Mouse (Mus musculus) CH12.LX (cell line): ENCODE data around the gene Dcst2. TPM values are rescaled to one million over a fixed set of nuclear protein-coding genes. Genes with fewer than 3 reads are reported as not detected.

Experiments used
- DNase-seq: peaks from one replicate; pipeline ENCODE4 v3.0.0-alpha.2; 2013; ENCODE audit errors: extremely low read depth
- H3K27ac ChIP-seq: 2 replicates; pipeline ENCODE4 v1.5.1; 2012; ENCODE audit warnings: low read depth, mild to moderate bottlenecking, control low read depth, moderate library complexity; ENCODE audit not compliant: insufficient read depth
- H3K27me3 ChIP-seq: replicated peaks from 2 replicates; pipeline ENCODE3; 2012; ENCODE audit warnings: inconsistent platforms
- H3K36me3 ChIP-seq, 2 experiments: replicated peaks in 1 of 2; 2 replicates each; pipeline versions ENCODE3 to v1.6.1; 2012; ENCODE audit warnings: inconsistent platforms in 1 of 2, low read length in 1 of 2, mild to moderate bottlenecking in 1 of 2, mixed read lengths in 1 of 2, moderate library complexity in 1 of 2; ENCODE audit not compliant: control insufficient read depth in 1 of 2, insufficient read depth in 1 of 2
- H3K4me1 ChIP-seq, 2 experiments: 2 replicates each; pipeline ENCODE4 v1.6.1; 2012; ENCODE audit warnings: inconsistent platforms in 1 of 2, moderate library complexity in 1 of 2; ENCODE audit not compliant: insufficient read depth in 2 of 2, control insufficient read depth in 1 of 2
- H3K4me2 ChIP-seq: 2 replicates; pipeline ENCODE4 v1.6.1; 2012; ENCODE audit warnings: low read depth, mild to moderate bottlenecking, control low read depth; ENCODE audit not compliant: poor library complexity, insufficient read depth, severe bottlenecking
- H3K4me3 ChIP-seq, 3 experiments: fragments of 150-350 bp in 1 of 3; sonication (generic) in 1 of 3; replicated peaks in 1 of 3; 2 replicates each; pipeline versions ENCODE3 to v1.5.1; 2011 to 2012; ENCODE audit warnings: low read depth in 2 of 3, low read length in 2 of 3, mild to moderate bottlenecking in 2 of 3, moderate library complexity in 2 of 3, control low read depth in 1 of 3, improper control_type of control experiment in 1 of 3, inconsistent platforms in 1 of 3, mixed read lengths in 1 of 3; ENCODE audit not compliant: poor library complexity in 1 of 3
- H3K79me2 ChIP-seq: replicated peaks from 2 replicates; pipeline ENCODE4 v1.6.1; 2012; ENCODE audit warnings: mild to moderate bottlenecking, moderate library complexity; ENCODE audit not compliant: control insufficient read depth, poor library complexity, insufficient read depth, severe bottlenecking; ENCODE audit errors: extremely low read depth
- H3K9ac ChIP-seq: 2 replicates; pipeline ENCODE4 v1.6.1; 2012; ENCODE audit warnings: low read depth, mild to moderate bottlenecking, control low read depth, moderate library complexity; ENCODE audit not compliant: insufficient read depth
- H3K9me3 ChIP-seq: replicated peaks from 2 replicates; pipeline ENCODE3; 2012; ENCODE audit warnings: low read length, inconsistent platforms, mixed read lengths
- BHLHE40 ChIP-seq: IDR thresholded peaks from 2 replicates; pipeline ENCODE4 v1.6.1; 2011; ENCODE audit warnings: mild to moderate bottlenecking, low read depth, low read length, improper control_type of control experiment
- CHD1 ChIP-seq: IDR thresholded peaks from 2 replicates; pipeline ENCODE4 v1.6.1; 2012; ENCODE audit warnings: low read depth, low read length, improper control_type of control experiment, inconsistent platforms
- CHD2 ChIP-seq: IDR thresholded peaks from 2 replicates; pipeline ENCODE4 v1.6.1; 2011; ENCODE audit warnings: low read length, improper control_type of control experiment
- E2F4 ChIP-seq: IDR thresholded peaks from 2 replicates; pipeline ENCODE4 v1.6.1; 2011; ENCODE audit warnings: low read depth, low read length, improper control_type of control experiment; ENCODE audit not compliant: insufficient replicate concordance
- EP300 ChIP-seq: IDR thresholded peaks from 2 replicates; pipeline ENCODE4 v1.6.1; 2011; ENCODE audit warnings: low read length, improper control_type of control experiment
- GABPA ChIP-seq: IDR thresholded peaks from 2 replicates; pipeline ENCODE4 v1.6.1; 2012; ENCODE audit warnings: low read depth, low read length, improper control_type of control experiment, inconsistent platforms; ENCODE audit not compliant: insufficient replicate concordance
- IRF4 ChIP-seq: IDR thresholded peaks from 2 replicates; pipeline ENCODE4 v1.6.1; 2014; ENCODE audit warnings: low read depth, mild to moderate bottlenecking, inconsistent platforms, low read length, improper control_type of control experiment
- KAT2A ChIP-seq: IDR thresholded peaks from 2 replicates; pipeline ENCODE4 v1.6.1; 2012; ENCODE audit warnings: low read length, improper control_type of control experiment, inconsistent platforms; ENCODE audit not compliant: insufficient replicate concordance
- MAZ ChIP-seq: IDR thresholded peaks from 2 replicates; pipeline ENCODE4 v1.6.1; 2012; ENCODE audit warnings: low read depth, mild to moderate bottlenecking, inconsistent platforms, low read length, improper control_type of control experiment, moderate library complexity
- MEF2A ChIP-seq: IDR thresholded peaks from 2 replicates; pipeline ENCODE4 v1.6.1; 2014; ENCODE audit warnings: low read depth, mild to moderate bottlenecking, inconsistent platforms, low read length, improper control_type of control experiment, borderline replicate concordance
- MYC ChIP-seq: IDR thresholded peaks from 2 replicates; pipeline ENCODE4 v1.6.1; 2011; ENCODE audit warnings: low read depth, mild to moderate bottlenecking, improper control_type of control experiment, low read length
- NRF1 ChIP-seq: IDR thresholded peaks from 2 replicates; pipeline ENCODE4 v1.6.1; 2014; ENCODE audit warnings: low read depth, mild to moderate bottlenecking, inconsistent platforms, low read length, improper control_type of control experiment, moderate library complexity
- PAX5 ChIP-seq: IDR thresholded peaks from 2 replicates; pipeline ENCODE4 v1.6.1; 2012; ENCODE audit warnings: low read length, inconsistent platforms, mixed read lengths
- POLR2AphosphoS2 ChIP-seq: IDR thresholded peaks from 2 replicates; pipeline ENCODE4 v1.6.1; 2011; ENCODE audit warnings: low read depth, low read length, improper control_type of control experiment
- RAD21 ChIP-seq: IDR thresholded peaks from 2 replicates; pipeline ENCODE4 v1.6.1; 2011; ENCODE audit warnings: low read depth, mild to moderate bottlenecking, low read length, improper control_type of control experiment, moderate library complexity
- SIN3A ChIP-seq: IDR thresholded peaks from 2 replicates; pipeline ENCODE4 v1.6.1; 2012; ENCODE audit warnings: low read length, improper control_type of control experiment, inconsistent platforms
- USF1 ChIP-seq: IDR thresholded peaks from 2 replicates; pipeline ENCODE4 v1.6.1; 2014; ENCODE audit warnings: low read depth, mild to moderate bottlenecking, inconsistent platforms, low read length, improper control_type of control experiment
- USF2 ChIP-seq: conservative IDR thresholded peaks from 2 replicates; pipeline ENCODE4 v1.6.1; 2011; ENCODE audit warnings: low read depth, low read length, improper control_type of control experiment
- ZKSCAN1 ChIP-seq: IDR thresholded peaks from 2 replicates; pipeline ENCODE4 v1.6.1; 2012; ENCODE audit warnings: low read depth, inconsistent platforms, low read length, improper control_type of control experiment, borderline replicate concordance
- ZMIZ1 ChIP-seq: IDR thresholded peaks from 2 replicates; pipeline ENCODE4 v1.6.1; 2012; ENCODE audit warnings: low read depth, mild to moderate bottlenecking, inconsistent platforms, low read length, improper control_type of control experiment
- dilution Hi-C: fragments of 300-500 bp; cut with MboI; formaldehyde crosslinking; loops from 2 replicates; pipeline ENCODE4 v1.14.3; 2020; ENCODE audit warnings: low sequenced_read_pairs; ENCODE audit not compliant: extremely low pct_unique_long_range_greater_than_20kb, extremely low pct_ligation_motif_present
- in situ Hi-C: fragments of 300-500 bp; cut with MboI; formaldehyde crosslinking; loops from 3 replicates; pipeline ENCODE4 v1.14.3; 2019; ENCODE audit warnings: low sequenced_read_pairs, low pct_ligation_motif_present, low pct_unique_long_range_greater_than_20kb, mixed read lengths
- polyA plus RNA-seq: library from polyadenylated mRNA; unstranded; fragments of >175 nt; gene quantifications from 2 replicates; pipeline ENCODE4 v1.2.1, GENCODE M21; 2012; ENCODE audit warnings: low read depth; ENCODE audit not compliant: insufficient read length
- total RNA-seq, 2 experiments: library from RNA; depleted of rRNA; stranded (reverse); fragments of 300-350 nt in 1 of 2; fragments of >200 nt in 1 of 2; gene quantifications; 2 replicates each; pipeline ENCODE4 v1.2.3; 2012 to 2014

The Dcst2 gene
- total and polyA plus RNA-seq, 3 experiments: 0.10 TPM; not detected in 2

DNA sequence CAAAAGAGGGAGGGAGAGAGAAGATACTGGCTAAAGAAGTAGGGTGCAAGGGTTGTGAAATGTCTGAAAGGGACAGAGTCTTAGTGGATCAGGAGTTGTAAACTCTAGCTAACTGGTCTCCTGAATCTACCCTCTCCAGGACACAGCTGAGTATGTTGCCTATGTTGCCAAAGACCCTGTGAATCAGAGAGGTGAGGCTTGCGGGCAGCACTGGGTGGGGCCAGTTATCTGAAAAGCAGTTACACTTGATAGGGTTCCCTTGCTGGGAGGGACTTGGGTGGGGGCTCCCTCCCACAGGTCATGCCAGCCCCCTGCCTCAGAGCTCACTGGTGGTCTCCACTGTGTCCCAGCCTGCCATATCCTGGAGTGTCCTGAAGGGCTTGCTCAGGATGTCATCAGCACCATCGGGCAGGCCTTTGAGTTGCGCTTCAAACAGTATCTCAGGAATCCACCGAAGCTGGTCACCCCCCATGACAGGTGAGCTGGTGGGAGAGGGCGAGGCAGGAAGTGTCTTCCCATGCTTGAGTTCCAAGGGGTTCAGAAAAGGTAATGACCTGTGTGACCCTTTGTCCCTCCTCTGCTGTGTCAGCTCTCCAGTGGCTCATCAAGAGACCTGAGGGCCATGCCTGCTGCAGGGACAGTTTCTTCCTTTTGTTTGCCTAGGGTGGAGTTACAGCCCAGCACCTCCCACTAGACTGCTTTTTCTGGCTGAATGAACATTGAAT lies 62.8 kb downstream of the Dcst2 start:
- TF ChIP-seq KAT2A: no peak
- TF ChIP-seq IRF4: no peak
- no peak for TF ChIP-seq ZKSCAN1
- no peak for TF ChIP-seq ZMIZ1
- TF ChIP-seq CHD2: no peak
- no peak for TF ChIP-seq MEF2A
- TF ChIP-seq PAX5: no peak
- TF ChIP-seq USF1: no peak
- TF ChIP-seq POLR2AphosphoS2: no peak
- no peak for TF ChIP-seq EP300
- no peak for TF ChIP-seq SIN3A
- TF ChIP-seq CHD1: no peak
- TF ChIP-seq RAD21: no peak
- no peak for TF ChIP-seq BHLHE40
- no peak for TF ChIP-seq NRF1
- TF ChIP-seq USF2: no peak
- TF ChIP-seq E2F4: no peak
- no peak for TF ChIP-seq MYC
- DNase-seq: no peak
- in situ Hi-C loops: no loop called here

DNA sequence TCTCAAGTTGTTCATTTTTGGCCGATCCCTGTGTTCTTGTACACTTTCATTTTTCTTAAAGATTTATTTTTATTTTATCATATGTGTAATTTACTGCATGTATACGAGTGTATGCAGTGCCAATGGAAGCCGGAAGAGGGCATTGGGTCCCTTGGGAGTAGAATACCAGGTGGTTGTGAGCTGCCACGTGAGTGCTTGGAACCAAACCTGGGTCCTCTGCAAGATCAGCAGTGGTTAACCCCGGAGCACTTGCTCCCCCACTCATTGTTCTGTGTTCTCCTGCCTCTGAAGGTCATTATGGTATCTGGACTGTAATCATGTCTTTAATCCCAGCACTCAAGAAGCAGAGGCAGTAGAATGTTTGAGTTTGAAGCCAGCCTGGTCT lies 63.4 kb downstream of the Dcst2 start:
- Histone ChIP-seq H3K27ac (no peak overlapping the region), H3K9ac (no peak overlapping the region), H3K27me3 (no peaks in the 10 kb centered on the region), H3K79me2 (peaks cover 16% of the 10 kb centered on the region), H3K9me3 (no peaks in the 10 kb centered on the region), H3K4me3 (no peak overlapping the region), H3K4me1 (peaks cover 14 to 35% of the 10 kb centered on the region in 2 experiments), H3K4me2 (no peak overlapping the region)
- DNase-seq: no peak
- in situ Hi-C loops (no loop called here), dilution Hi-C loops (no loop called here)
- TF ChIP-seq MAZ (no peak), GABPA (no peak)
- TF ChIP-seq, all 38 proteins: peak for 0
- H3K36me3 ChIP-seq: peaks cover 48 to 69% of the 10 kb centered on the region in 2 experiments

More for the DNA sequence above, 62.8 kb downstream of the Dcst2 start:
- no peak overlapping the region for H3K4me2 ChIP-seq
- H3K4me1 ChIP-seq: peaks cover 14 to 38% of the 10 kb centered on the region in 2 experiments
- H3K9ac ChIP-seq: no peak overlapping the region
- no peak overlapping the region for H3K27ac ChIP-seq
- H3K9me3 ChIP-seq: no peaks in the 10 kb centered on the region
- peaks cover 48 to 69% of the 10 kb centered on the region in 2 experiments for H3K36me3 ChIP-seq
- peaks cover 21% of the 10 kb centered on the region for H3K79me2 ChIP-seq
- dilution Hi-C loops: no loop called here
- no peak overlapping the region for H3K4me3 ChIP-seq
- H3K27me3 ChIP-seq: no peaks in the 10 kb centered on the region
